Mouse (Mus musculus) embryonic facial prominence, embryonic 12.5 days (tissue): ENCODE results near the gene Ogdhl. TPM values are rescaled to one million over a fixed set of nuclear protein-coding genes. Genes with fewer than 3 reads are reported as not detected.
"Not testable (repeated sequence)": the region's sequence is repeated elsewhere in the genome, so short reads cannot be mapped to it uniquely, and the experiment has no call there.

ENCODE experiments used
- ATAC-seq: fragments of 200-750 bp; cut with Nextera tagmentation; 2 replicates; pipeline ENCODE4 v1.8.0; 2017; ENCODE audit not compliant: insufficient number of reproducible peaks, insufficient read depth, low FRiP score, low TSS enrichment
- H3K27ac ChIP-seq: fragments of 300-500 bp; sonication (generic); 2 replicates; pipeline ENCODE4 v1.5.1; 2016; ENCODE audit warnings: mild to moderate bottlenecking
- H3K27me3 ChIP-seq: fragments of 300-500 bp; sonication (generic); 2 replicates; pipeline ENCODE4 v1.6.1; 2016; ENCODE audit warnings: mild to moderate bottlenecking, moderate library complexity
- H3K36me3 ChIP-seq: fragments of 300-500 bp; sonication (generic); 2 replicates; pipeline ENCODE4 v1.6.1; 2016; ENCODE audit warnings: mild to moderate bottlenecking
- H3K4me1 ChIP-seq: fragments of 300-500 bp; sonication (generic); 2 replicates; pipeline ENCODE4 v1.6.1; 2016
- H3K4me2 ChIP-seq: fragments of 300-500 bp; sonication (generic); replicated peaks from 2 replicates; pipeline ENCODE4 v1.6.1; 2016; ENCODE audit warnings: mild to moderate bottlenecking, moderate library complexity
- H3K4me3 ChIP-seq: fragments of 300-500 bp; sonication (generic); 2 replicates; pipeline ENCODE4 v1.5.1; 2016; ENCODE audit warnings: mild to moderate bottlenecking
- H3K9ac ChIP-seq: fragments of 300-500 bp; sonication (generic); 2 replicates; pipeline ENCODE4 v1.6.1; 2016; ENCODE audit warnings: mild to moderate bottlenecking, moderate library complexity
- H3K9me3 ChIP-seq: fragments of 300-500 bp; sonication (generic); 2 replicates; pipeline ENCODE4 v1.6.1; 2016; ENCODE audit warnings: mild to moderate bottlenecking, moderate library complexity
- WGBS: fragments of 180-500 bp; shearing (Covaris S2); methylation state at CpG from one replicate; pipeline ENCODE4 v1.1.7; 2016; 5-methylcytosine and 5-hydroxymethylcytosine counted together
- polyA plus RNA-seq: library from polyadenylated mRNA; unstranded; fragments of >200 nt; fragmentation: Nextera tagmentation; extraction: Ambion mirVana; gene quantifications from 2 replicates; pipeline ENCODE4 v1.2.1, GENCODE M21; 2016

Gene Ogdhl
- polyA plus RNA-seq, 1 experiment from 2014 or later = 23.1 TPM

- no peak for ATAC-seq
- peaks cover 62% of the 10 kb centered on the region for H3K36me3 ChIP-seq
- 76% methylated on average over 11 of the region's 11 CpGs for WGBS
These were observed 14.7 kb downstream of the Ogdhl start for GRCm38 (mm10) chr14:32336547-32336946.

GRCm38 (mm10) chr14:32341823-32342222 is 20.0 kb downstream of the Ogdhl start:
- Histone ChIP-seq H3K9me3 (no peaks in the 10 kb centered on the region), H3K9ac (no peak overlapping the region), H3K4me2 (no peak overlapping the region), H3K4me1 (no peaks in the 10 kb centered on the region), H3K27me3 (no peaks in the 10 kb centered on the region), H3K4me3 (no peak overlapping the region), H3K36me3 (peaks cover 55% of the 10 kb centered on the region), H3K27ac (no peak overlapping the region)
- no peak for ATAC-seq
- 91% methylated on average over 7 of the region's 7 CpGs for WGBS

More at GRCm38 (mm10) chr14:32336547-32336946, 14.7 kb downstream of the Ogdhl start:
- H3K9me3 ChIP-seq = no peaks in the 10 kb centered on the region
- no peaks in the 10 kb centered on the region for H3K27me3 ChIP-seq
- no peak overlapping the region for H3K9ac ChIP-seq
- no peak overlapping the region for H3K27ac ChIP-seq
- no peak overlapping the region for H3K4me3 ChIP-seq
- H3K4me1 ChIP-seq = no peaks in the 10 kb centered on the region
- no peak overlapping the region for H3K4me2 ChIP-seq

- 89% methylated on average over 7 of the region's 7 CpGs for WGBS
- Histone ChIP-seq H3K4me2 (no peak overlapping the region), H3K9me3 (no peaks in the 10 kb centered on the region), H3K4me1 (no peaks in the 10 kb centered on the region), H3K4me3 (no peak overlapping the region), H3K27me3 (no peaks in the 10 kb centered on the region), H3K36me3 (peaks cover 40% of the 10 kb centered on the region), H3K27ac (no peak overlapping the region), H3K9ac (no peak overlapping the region)
- ATAC-seq = no peak
These were observed 22.4 kb downstream of the Ogdhl start for GRCm38 (mm10) chr14:32344176-32344575.

GRCm38 (mm10) chr14:32344694-32345093 is 22.9 kb downstream of the Ogdhl start:
- no peak overlapping the region for H3K27ac ChIP-seq
- ATAC-seq = no peak
- 75% methylated on average over 9 of the region's 10 CpGs for WGBS
- H3K9ac ChIP-seq = no peak overlapping the region
- no peak overlapping the region for H3K4me2 ChIP-seq
- H3K4me1 ChIP-seq = no peaks in the 10 kb centered on the region
- no peaks in the 10 kb centered on the region for H3K9me3 ChIP-seq
- H3K4me3 ChIP-seq = no peak overlapping the region
- H3K36me3 ChIP-seq = peaks cover 35% of the 10 kb centered on the region
- no peaks in the 10 kb centered on the region for H3K27me3 ChIP-seq

- Histone ChIP-seq H3K9me3 (no peaks in the 10 kb centered on the region), H3K9ac (no peak overlapping the region), H3K4me1 (no peaks in the 10 kb centered on the region), H3K36me3 (peaks cover 18% of the 10 kb centered on the region; the same call in 1 of the 2 replicates), H3K27ac (no peak overlapping the region), H3K4me2 (no peak overlapping the region), H3K4me3 (no peak overlapping the region), H3K27me3 (no peaks in the 10 kb centered on the region)
- 89% methylated on average over 9 of the region's 9 CpGs for WGBS
- no peak for ATAC-seq
These were observed 25.5 kb downstream of the Ogdhl start for GRCm38 (mm10) chr14:32347307-32347706.

- not testable (repeated sequence) for H3K27ac ChIP-seq, ATAC-seq, H3K4me1 ChIP-seq, H3K27me3 ChIP-seq, H3K9me3 ChIP-seq, H3K4me3 ChIP-seq, H3K36me3 ChIP-seq, H3K9ac ChIP-seq, H3K4me2 ChIP-seq
- WGBS = 29% methylated on average over 6 of the region's 6 CpGs
These were observed 29.5 kb downstream of the Ogdhl start for GRCm38 (mm10) chr14:32351181-32351920.

- Histone ChIP-seq H3K27me3 (no peaks in the 10 kb centered on the region), H3K9me3 (peaks cover 3% of the 10 kb centered on the region; the same call in 1 of the 2 replicates), H3K4me1 (no peaks in the 10 kb centered on the region), H3K4me2 (no peak overlapping the region), H3K9ac (no peak overlapping the region), H3K36me3 (no peaks in the 10 kb centered on the region), H3K4me3 (no peak overlapping the region), H3K27ac (no peak overlapping the region)
- ATAC-seq = no peak
- WGBS = 36% methylated on average over 7 of the region's 7 CpGs
These were observed 42.5 kb downstream of the Ogdhl start for GRCm38 (mm10) chr14:32364359-32364758.

- H3K27me3 ChIP-seq = no peaks in the 10 kb centered on the region
- ATAC-seq = no peak
- no peak overlapping the region for H3K27ac ChIP-seq
- peaks cover 3% of the 10 kb centered on the region; the same call in 1 of the 2 replicates for H3K9me3 ChIP-seq
- no peak overlapping the region for H3K9ac ChIP-seq
- H3K36me3 ChIP-seq = no peaks in the 10 kb centered on the region
- 80% methylated on average over 7 of the region's 7 CpGs for WGBS
- no peak overlapping the region for H3K4me3 ChIP-seq
- H3K4me1 ChIP-seq = no peaks in the 10 kb centered on the region
- H3K4me2 ChIP-seq = no peak overlapping the region
These were observed 47.9 kb downstream of the Ogdhl start for GRCm38 (mm10) chr14:32369756-32370155.

- Histone ChIP-seq H3K9ac (no peak overlapping the region), H3K27me3 (no peaks in the 10 kb centered on the region), H3K4me3 (no peak overlapping the region), H3K36me3 (no peaks in the 10 kb centered on the region), H3K4me2 (no peak overlapping the region), H3K27ac (no peak overlapping the region), H3K9me3 (no peaks in the 10 kb centered on the region), H3K4me1 (no peaks in the 10 kb centered on the region)
- WGBS = 92% methylated on average over 2 of the region's 2 CpGs
- no peak for ATAC-seq
These were observed 50.7 kb downstream of the Ogdhl start for GRCm38 (mm10) chr14:32372510-32372909.

GRCm38 (mm10) chr14:32379395-32380098 is 57.7 kb downstream of the Ogdhl start:
- H3K9me3 ChIP-seq = no peaks in the 10 kb centered on the region

GRCm38 (mm10) chr14:32380099-32380480 is 58.3 kb downstream of the Ogdhl start:
- H3K4me1 ChIP-seq = peaks cover 8% of the 10 kb centered on the region; the same call in 1 of the 2 replicates
- H3K9me3 ChIP-seq = no peaks in the 10 kb centered on the region
- H3K9ac ChIP-seq = no peak overlapping the region
- no peak overlapping the region for H3K4me3 ChIP-seq
- H3K4me2 ChIP-seq = no peak overlapping the region
- no peak overlapping the region for H3K27ac ChIP-seq
- no peaks in the 10 kb centered on the region for H3K36me3 ChIP-seq
- 39% methylated on average over 3 of the region's 3 CpGs for WGBS
- H3K27me3 ChIP-seq = peaks cover 20% of the 10 kb centered on the region
- ATAC-seq = no peak

More at GRCm38 (mm10) chr14:32379395-32380098, 57.7 kb downstream of the Ogdhl start:
- Histone ChIP-seq H3K4me2 (peak overlapping the region; percentile 36), H3K27me3 (peaks cover 20% of the 10 kb centered on the region), H3K4me3 (0 out of 2 replicates have a peak overlapping the region, but pooled peaks have one; percentile 14), H3K36me3 (no peaks in the 10 kb centered on the region), H3K27ac (no peak overlapping the region), H3K9ac (no peak overlapping the region), H3K4me1 (peaks cover 8% of the 10 kb centered on the region; the same call in 1 of the 2 replicates)
- 5% methylated on average over 22 of the region's 22 CpGs for WGBS
- no peak for ATAC-seq

GRCm38 (mm10) chr14:32381066-32381465 is 59.2 kb downstream of the Ogdhl start:
- Histone ChIP-seq H3K4me1 (peaks cover 8% of the 10 kb centered on the region; the same call in 1 of the 2 replicates), H3K4me2 (no peak overlapping the region), H3K36me3 (no peaks in the 10 kb centered on the region), H3K9ac (no peak overlapping the region; the same call in 1 of the 2 replicates), H3K4me3 (no peak overlapping the region), H3K27me3 (peaks cover 20% of the 10 kb centered on the region), H3K27ac (no peak overlapping the region), H3K9me3 (no peaks in the 10 kb centered on the region)
- no peak for ATAC-seq
- WGBS = 44% methylated on average over 7 of the region's 7 CpGs
